16 mouse cellular contexts compared by ENCODE assay signal in the genomic region with DNA sequence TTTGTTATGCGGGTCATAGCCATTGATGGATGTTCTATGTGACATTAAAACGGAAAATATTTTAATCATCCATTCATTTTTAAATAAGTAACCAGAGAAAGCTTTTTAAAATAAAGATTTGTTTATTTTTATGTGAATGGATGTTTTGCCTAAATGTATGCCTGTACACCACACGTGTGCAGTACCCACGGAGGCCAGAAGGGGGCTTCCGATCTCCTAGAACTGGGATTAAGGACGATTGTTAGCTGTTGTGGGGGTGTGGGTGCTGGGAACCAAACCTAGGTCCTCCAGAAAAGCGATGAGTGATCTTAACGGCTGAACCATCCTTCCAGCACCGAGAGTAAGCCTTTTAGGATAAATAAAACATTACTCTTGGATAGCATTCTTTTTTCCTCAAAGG. TPM values are rescaled to one million over a fixed set of nuclear protein-coding genes. Genes with fewer than 3 reads are reported as not detected.
A peak's percentile ranks its signal among the peaks of the same experiment; 100 is the strongest.
DNase-seq lines count a peak whose midpoint lies in the region; TF ChIP-seq lines count a peak whose summit lies in the region.
"Had no signal": no experiment of that assay in that cellular context is flagged by ENCODE, and none has a peak within 500 bp of the region (broad histone marks: within the 10 kb centered on the region; RNA-seq: fewer than 3 reads in every experiment).

No protein-coding gene starts in this region.

- H3K36me3 ChIP-seq in kidney, adult 2 months (ENCODE audit: control insufficient read depth, insufficient read depth, low read length): no peaks in the 10 kb centered on the region
- H3K36me3 ChIP-seq in testis, adult 2 months (ENCODE audit: control insufficient read depth, insufficient read depth, low read length): no peaks in the 10 kb centered on the region
- H3K36me3 ChIP-seq in MEL (ENCODE audit: control insufficient read depth in 1 of 2, insufficient read depth in 2 of 2, low read length in 2 of 2): no peaks in the 10 kb centered on the region
- no peaks in the 10 kb centered on the region for H3K36me3 ChIP-seq in small intestine, adult 2 months (ENCODE audit: control insufficient read depth, insufficient read depth, low read length)
- H3K36me3 ChIP-seq: hindbrain, embryonic 10.5 days; limb, embryonic 10.5 days; midbrain, embryonic 12.5 days; neural tube, embryonic 15.5 days had no signal

- no peaks in the 10 kb centered on the region for H3K27me3 ChIP-seq in kidney, adult 2 months (replicated peaks; ENCODE audit: control insufficient read depth, insufficient read depth, low read length)
- H3K27me3 ChIP-seq in testis, adult 2 months (ENCODE audit: control insufficient read depth, insufficient read depth, low read length): no peaks in the 10 kb centered on the region
- H3K27me3 ChIP-seq in MEL (ENCODE audit: control insufficient read depth in 1 of 2, insufficient read depth in 2 of 2, low read length in 2 of 2): no peaks in the 10 kb centered on the region; a peak in 1 of 4 replicates
- no peaks in the 10 kb centered on the region for H3K27me3 ChIP-seq in small intestine, adult 2 months (ENCODE audit: control insufficient read depth, insufficient read depth, low read length)
- H3K27me3 ChIP-seq: midbrain, embryonic 12.5 days; neural tube, embryonic 15.5 days had no signal

- TF ChIP-seq EP300 in MEL (IDR thresholded peaks at IDR 0.05; ENCODE audit: low read depth in 1 of 2, low read length in 2 of 2): no peak

- H3K9ac ChIP-seq in MEL (ENCODE audit: control insufficient read depth, low read depth, low read length, poor library complexity, severe bottlenecking): no peak overlapping the region
- H3K9ac ChIP-seq: midbrain, embryonic 12.5 days; neural tube, embryonic 15.5 days had no signal

- 93% methylated on average over 9 of the region's 9 CpGs for WGBS in kidney, adult 2 months
- 89% methylated on average over 9 of the region's 9 CpGs for WGBS in small intestine, adult 2 months

- 0 out of 2 replicates have a peak, but pooled peaks have one; percentile 5 for TF ChIP-seq CTCF in kidney, adult 2 months (conservative IDR thresholded peaks at IDR 0.05; ENCODE audit: insufficient read depth, insufficient read length, low read depth, low read length)
- TF ChIP-seq CTCF in testis, adult 2 months (IDR thresholded peaks at IDR 0.05; ENCODE audit: control insufficient read depth, insufficient read depth, insufficient replicate concordance, low read depth, low read length): peak; percentile 53; the same call in 1 of the 2 replicates
- peak in 2 of 3 experiments; percentile 23 to 34 for TF ChIP-seq CTCF in MEL (IDR thresholded peaks at IDR 0.05 in 2 of 3, conservative IDR thresholded peaks at IDR 0.05 in 1 of 3; ENCODE audit: control insufficient read depth in 1 of 3, insufficient read depth in 1 of 3, low read depth in 2 of 3, low read length in 3 of 3, poor library complexity in 1 of 3, severe bottlenecking in 1 of 3)
- peak; percentile 27; the same call in 1 of the 2 replicates for TF ChIP-seq CTCF in small intestine, adult 2 months (IDR thresholded peaks at IDR 0.05; ENCODE audit: extremely low read depth, insufficient read length, insufficient replicate concordance, low read depth, low read length)

- no peak overlapping the region for H3K4me3 ChIP-seq in kidney, adult 2 months (ENCODE audit: insufficient read depth, low read depth, low read length)
- no peak overlapping the region for H3K4me3 ChIP-seq in testis, adult 2 months (ENCODE audit: control insufficient read depth, low read depth, low read length)
- no peak overlapping the region for H3K4me3 ChIP-seq in MEL (ENCODE audit: control insufficient read depth in 1 of 2, insufficient read depth in 1 of 2, low read depth in 2 of 2, low read length in 2 of 2)
- H3K4me3 ChIP-seq in small intestine, adult 2 months (ENCODE audit: low read depth, low read length): no peak overlapping the region
- H3K4me3 ChIP-seq: hindbrain, embryonic 10.5 days; left cerebral cortex, adult 2 months; limb, embryonic 10.5 days; midbrain, embryonic 12.5 days; myocyte; neural tube, embryonic 15.5 days had no signal

- TF ChIP-seq POLR2A in kidney, adult 2 months (IDR thresholded peaks at IDR 0.05; ENCODE audit: low read depth, low read length): no peak
- no peak for TF ChIP-seq POLR2A in testis, adult 2 months (IDR thresholded peaks at IDR 0.05; ENCODE audit: control insufficient read depth, low read depth, low read length)
- no peak for TF ChIP-seq POLR2A in MEL (IDR thresholded peaks at IDR 0.05; ENCODE audit: control insufficient read depth in 1 of 2, insufficient read depth in 1 of 2, low read depth in 1 of 2, low read length in 2 of 2, poor library complexity in 1 of 2)
- TF ChIP-seq POLR2A in small intestine, adult 2 months (IDR thresholded peaks at IDR 0.05; ENCODE audit: low read depth, low read length): no peak

- H3K4me1 ChIP-seq in kidney, adult 2 months (ENCODE audit: control insufficient read depth, insufficient read depth, low read length): no peaks in the 10 kb centered on the region
- H3K4me1 ChIP-seq in testis, adult 2 months (ENCODE audit: control insufficient read depth, insufficient read depth, low read length): no peaks in the 10 kb centered on the region
- no peaks in the 10 kb centered on the region for H3K4me1 ChIP-seq in MEL (ENCODE audit: control insufficient read depth in 1 of 2, insufficient read depth in 2 of 2, low read length in 2 of 2)
- no peaks in the 10 kb centered on the region for H3K4me1 ChIP-seq in small intestine, adult 2 months (ENCODE audit: control insufficient read depth, insufficient read depth, insufficient read length, low read length)
- H3K4me1 ChIP-seq: hindbrain, embryonic 10.5 days; limb, embryonic 10.5 days; midbrain, embryonic 12.5 days; neural tube, embryonic 15.5 days had no signal

- no peak for DNase-seq in kidney, adult 2 months
- DNase-seq in kidney, postnatal 4 days: no peak
- no peak for DNase-seq in testis, postnatal 14 days (ENCODE audit: low spot score)
- DNase-seq in MEL (ENCODE audit: low read depth, low spot score): peak; percentile 13
- DNase-seq in adrenal gland, adult 18-20 months (ENCODE audit: low spot score in 2 of 2): no peak
- no peak for DNase-seq in lung, adult 18-20 months
- DNase-seq: cerebellum, postnatal 25 days; thymus, adult 2 months had no signal

- H3K79me2 ChIP-seq in MEL (ENCODE audit: control insufficient read depth, insufficient read depth, low read length, poor library complexity): no peaks in the 10 kb centered on the region

- H3K9me3 ChIP-seq in MEL (replicated peaks; ENCODE audit: insufficient read depth, low read length): no peaks in the 10 kb centered on the region
- H3K9me3 ChIP-seq: hindbrain, embryonic 10.5 days; limb, embryonic 10.5 days; neural tube, embryonic 15.5 days had no signal

- H3K27ac ChIP-seq in kidney, adult 2 months (ENCODE audit: insufficient read depth, low read depth, low read length): no peak overlapping the region
- H3K27ac ChIP-seq in testis, adult 2 months (ENCODE audit: control insufficient read depth, insufficient read depth, low read depth, low read length): no peak overlapping the region
- no peak overlapping the region for H3K27ac ChIP-seq in MEL (ENCODE audit: control insufficient read depth, low read depth, low read length)
- H3K27ac ChIP-seq in small intestine, adult 2 months (ENCODE audit: insufficient read depth, low read depth, low read length): no peak overlapping the region
- H3K27ac ChIP-seq: hindbrain, embryonic 10.5 days; left cerebral cortex, adult 2 months; limb, embryonic 10.5 days; midbrain, embryonic 12.5 days; neural tube, embryonic 15.5 days had no signal

- no peak for TF ChIP-seq RAD21 in MEL (IDR thresholded peaks at IDR 0.05; ENCODE audit: low read depth, low read length)

TF ChIP-seq in MEL, 35 proteins besides CTCF, POLR2A, EP300 and RAD21:
- TF ChIP-seq BHLHE40 (IDR thresholded peaks at IDR 0.05; ENCODE audit: borderline replicate concordance, low read depth, low read length) (no peak), TCF12 (IDR thresholded peaks at IDR 0.05; ENCODE audit: low read depth, low read length) (no peak), POLR2AphosphoS2 (IDR thresholded peaks at IDR 0.05; ENCODE audit: low read length) (no peak), SMC3 (IDR thresholded peaks at IDR 0.05; ENCODE audit: low read depth, low read length) (no peak; the same call in 1 of the 2 replicates), ZMIZ1 (IDR thresholded peaks at IDR 0.05; ENCODE audit: low read depth, low read length) (no peak), ZKSCAN1 (IDR thresholded peaks at IDR 0.05; ENCODE audit: low read depth, low read length) (no peak), HCFC1 (IDR thresholded peaks at IDR 0.05; ENCODE audit: low read depth, low read length) (no peak), ELF1 (IDR thresholded peaks at IDR 0.05; ENCODE audit: low read depth, low read length) (no peak)

RNA-seq across cellular contexts. Expression of gene Aox3, which starts 26.1 kb away (rescaled TPM):
- 1.1 and 1.2 TPM in 2 replicates for polyA plus RNA-seq in kidney, adult 2 months (2012; rRNA removed)
- 8.7 and 9.6 TPM in 2 replicates for polyA plus RNA-seq in testis, adult 2 months (2012; rRNA removed)
- not detected in 2 replicates for total RNA-seq in MEL (2012; rRNA removed)
- not detected for polyA plus RNA-seq in MEL (2012; ENCODE audit: insufficient read depth in 1 of 2, insufficient read length in 2 of 2, low read depth in 1 of 2, low replicate concordance in 2 of 2, missing spikeins in 1 of 2)
- polyA plus RNA-seq in small intestine, adult 2 months (2012; rRNA removed): 0.03 TPM in 1 of 2 replicates, not detected in the other
- 1 to 10 TPM; 6.4 to 7.1 TPM for total RNA-seq in adrenal gland, adult 18-20 months (2021)
- polyA plus RNA-seq: myocyte had no signal
